Mouse (Mus musculus) heart, postnatal 10 days (tissue): ENCODE measurements around the gene Ada. TPM values are rescaled to one million over a fixed set of nuclear protein-coding genes. Genes with fewer than 3 reads are reported as not detected.
A peak's percentile ranks its signal among the peaks of the same experiment; 100 is the strongest.

ENCODE experiments used
- DNase-seq, 2 experiments: peaks; one replicate each; pipeline ENCODE4 v3.0.0; 2021
- intact Hi-C: fragments of 180-260 bp; cut with DNase I; formaldehyde crosslinking; loops from one replicate; pipeline ENCODE4 v1.15.1; 2025
- total RNA-seq, 2 experiments: library from RNA; stranded (reverse); gene quantifications; 2 replicates each; pipeline ENCODE4 v1.2.3; 2021

Ada gene
- total RNA-seq, 2 experiments from 2014 or later = 1.6 to 1.7 TPM

DNA sequence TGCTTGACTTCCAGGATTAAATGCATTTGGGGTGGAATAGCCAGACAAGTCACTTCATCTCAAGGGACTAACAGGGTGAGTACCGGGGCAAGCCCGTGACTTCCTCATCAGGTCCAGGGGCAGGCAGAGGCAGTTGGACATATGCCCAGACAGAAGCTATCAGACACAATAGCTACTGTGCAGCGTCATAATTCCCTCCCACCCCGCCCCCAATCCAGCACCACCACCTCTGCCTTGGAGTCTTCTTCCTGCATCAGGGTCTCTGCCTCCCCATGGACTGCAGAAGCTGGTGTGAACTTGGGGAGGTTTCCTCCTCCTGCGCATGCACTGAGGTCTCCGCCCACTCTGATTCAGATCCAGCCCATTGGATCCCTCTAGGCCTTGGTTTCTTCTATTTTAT lies 14.1 kb downstream of the Ada start:
- peak; percentile 78 to 82 for DNase-seq
- intact Hi-C loops = loop anchor here (5.0 kb wide), 1 partner anchor 86 kb away; the partner anchor contains the start of gene Ccn5

DNA sequence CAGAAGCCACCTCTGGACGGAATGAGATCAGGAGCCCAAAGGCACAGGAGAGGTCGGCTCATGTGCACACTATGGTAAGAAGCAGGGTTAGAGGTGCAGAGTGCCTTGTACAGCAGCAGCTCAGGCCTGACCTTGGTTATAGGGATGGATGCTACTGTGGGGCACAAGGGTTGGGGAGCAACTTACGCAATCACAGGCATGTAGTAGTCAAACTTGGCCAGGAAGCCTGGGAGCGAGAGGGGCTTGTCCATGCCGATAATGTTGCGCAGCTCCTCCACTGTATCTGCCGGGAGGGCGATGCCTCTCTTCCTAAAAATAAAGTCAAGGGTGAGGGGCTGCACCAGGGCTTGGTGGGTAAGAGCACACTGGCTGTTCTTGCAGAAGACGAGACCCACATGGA lies 14.9 kb downstream of the Ada start:
- no peak for DNase-seq
- intact Hi-C loops = loop anchor here (5.0 kb wide), 1 partner anchor 87 kb away; the partner anchor contains the start of gene Ccn5

- no peak for DNase-seq
- intact Hi-C loops = no loop called here
Observed at GRCm38 (mm10) chr2:163732021-163732420, 18.0 kb downstream of the Ada start.

DNA sequence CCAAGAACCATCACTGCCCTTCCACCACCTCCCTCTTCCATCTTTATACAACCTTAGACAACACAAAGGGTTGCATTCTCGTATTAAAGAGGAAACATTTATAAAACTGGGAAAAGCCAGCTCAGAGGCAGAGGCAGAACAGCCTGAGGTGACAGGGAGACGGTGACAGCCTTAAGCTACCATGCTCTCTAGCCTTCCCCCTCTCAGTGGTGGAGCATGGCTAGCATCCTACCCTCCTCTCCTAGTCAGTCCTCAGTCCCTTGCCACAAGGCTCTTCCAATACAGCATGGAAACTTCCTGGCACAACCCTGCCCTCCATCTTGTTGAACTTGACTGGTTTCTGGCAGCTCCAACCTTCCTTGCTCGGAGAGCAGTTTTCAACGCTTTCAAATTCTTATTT lies 21.7 kb downstream of the Ada start:
- intact Hi-C loops = no loop called here

GRCm38 (mm10) chr2:163726766-163727393 lies 23.2 kb downstream of the Ada start:
- intact Hi-C loops = no loop called here
- no peak for DNase-seq

More for the DNA sequence above, 21.7 kb downstream of the Ada start:
- no peak for DNase-seq

DNA sequence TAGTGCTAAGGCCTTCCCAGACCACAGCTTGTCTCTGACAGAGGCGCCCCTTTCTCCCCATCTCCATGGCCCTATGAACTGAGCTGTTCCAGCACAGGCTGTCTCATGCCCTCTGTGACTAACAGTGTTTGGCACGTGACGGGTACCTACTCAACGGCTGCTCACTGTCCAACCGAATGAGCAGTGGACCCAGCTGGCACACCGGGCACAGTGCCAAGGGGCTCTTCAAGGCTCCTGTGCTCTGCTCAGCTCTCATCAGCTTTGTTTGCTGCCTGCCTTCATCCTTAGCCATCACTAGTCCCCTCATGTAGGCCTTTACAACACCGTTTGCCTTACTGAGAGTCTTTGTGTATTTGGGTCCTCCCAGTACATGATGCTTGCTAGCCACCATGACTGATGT lies 27.5 kb downstream of the Ada start:
- intact Hi-C loops = no loop called here
- no peak for DNase-seq

DNA sequence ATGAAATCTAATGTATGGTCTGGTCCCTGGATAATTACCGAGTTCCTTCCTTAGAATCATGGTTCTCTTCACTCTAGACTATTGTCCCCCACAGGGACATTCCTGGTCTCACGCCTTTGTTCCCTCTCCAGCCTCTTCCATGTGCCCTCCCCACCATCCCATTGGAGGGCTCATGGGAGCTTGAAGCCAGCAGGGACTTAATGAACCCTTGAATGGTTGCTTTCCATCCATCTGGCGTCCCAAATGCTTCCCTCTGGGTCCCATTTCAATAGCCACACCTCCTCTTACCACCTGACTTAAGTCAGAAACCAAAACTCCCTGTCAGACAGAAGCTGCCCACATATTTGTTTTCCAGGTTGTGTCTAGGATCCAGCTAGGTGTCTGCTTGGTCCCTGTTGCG lies 30.4 kb downstream of the Ada start:
- no peak for DNase-seq

GRCm38 (mm10) chr2:163718951-163719603 lies 31.0 kb downstream of the Ada start:
- intact Hi-C loops = loop anchor here (1.0 to 2.0 kb wide), 3 partner anchors 74 to 184 kb away; partner anchors contain the start of genes Serinc3 and Ttpal
- DNase-seq = peak; percentile 82 to 91

More for the DNA sequence above, 30.4 kb downstream of the Ada start:
- intact Hi-C loops = loop anchor here (1.0 to 2.0 kb wide), 3 partner anchors 75 to 184 kb away; partner anchors contain the start of genes Serinc3 and Ttpal

DNA sequence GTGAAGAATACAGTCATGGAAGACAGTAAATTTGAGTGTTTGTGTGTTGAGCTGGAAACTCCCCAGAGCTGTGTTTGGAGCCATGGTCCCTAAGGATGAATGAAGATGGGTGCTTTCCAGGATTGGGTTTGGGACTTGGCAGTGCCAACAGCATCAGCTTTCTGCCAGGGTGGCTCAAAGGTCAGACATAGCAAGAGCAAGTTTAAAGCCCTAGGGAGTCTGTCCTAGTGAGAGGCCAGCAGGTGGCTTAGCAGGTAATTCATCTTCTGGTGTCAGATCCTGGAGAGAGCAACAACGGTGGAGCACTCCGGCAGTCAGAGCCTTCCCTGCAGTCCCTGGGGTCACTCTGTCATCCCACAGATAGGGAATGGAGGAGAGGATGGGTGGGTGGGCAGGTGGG lies 31.5 kb downstream of the Ada start:
- intact Hi-C loops = loop anchor here (2.0 kb wide), 1 partner anchor 74 kb away; the partner anchor contains the start of gene Serinc3
- DNase-seq = no peak

DNA sequence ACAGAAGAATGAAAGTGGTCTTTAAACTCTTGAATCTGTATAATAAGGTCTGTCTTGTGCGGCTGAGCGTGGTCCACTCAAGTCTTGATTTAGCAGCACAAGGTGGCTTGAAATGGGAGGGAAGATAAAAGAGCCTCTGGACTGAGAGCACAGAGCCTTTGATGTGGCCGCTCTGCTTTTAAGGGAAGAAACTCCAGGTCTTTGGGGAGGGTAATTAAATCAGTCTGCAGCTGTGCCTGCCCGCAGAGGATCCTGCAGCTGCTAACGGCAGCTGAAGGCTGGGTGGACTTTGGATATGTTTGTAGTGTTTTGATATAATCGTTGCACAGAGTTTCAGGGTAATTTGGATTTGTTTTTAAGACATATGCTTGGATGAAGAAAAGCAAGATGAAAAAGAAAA lies 33.2 kb downstream of the Ada start:
- intact Hi-C loops = loop anchor here (2.0 kb wide), 1 partner anchor 58 kb away; the partner anchor contains the start of gene Pkig

DNA sequence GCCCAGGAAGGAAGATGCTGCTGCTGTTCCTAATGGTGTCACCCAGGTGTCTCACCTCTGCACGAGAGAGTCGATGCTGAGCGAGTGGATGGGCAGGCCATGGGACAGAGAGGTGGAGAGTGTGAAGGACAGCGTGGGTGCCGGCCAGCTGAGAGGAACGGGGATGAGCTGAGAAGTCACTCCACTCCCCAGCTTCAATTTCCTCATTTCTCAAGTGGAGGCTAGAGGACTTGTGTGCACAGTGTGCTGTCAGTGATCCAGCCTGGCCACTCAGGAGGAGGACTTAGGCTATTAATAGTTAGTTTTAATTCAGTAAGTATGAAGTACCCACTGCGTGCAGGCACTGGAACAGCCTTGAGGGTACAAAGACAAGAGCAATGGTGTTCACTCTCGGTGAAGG lies 33.6 kb downstream of the Ada start:
- intact Hi-C loops = loop anchor here (2.0 kb wide), 1 partner anchor 58 kb away; the partner anchor contains the start of gene Pkig
- no peak for DNase-seq

More for the DNA sequence above, 33.2 kb downstream of the Ada start:
- DNase-seq = no peak

DNA sequence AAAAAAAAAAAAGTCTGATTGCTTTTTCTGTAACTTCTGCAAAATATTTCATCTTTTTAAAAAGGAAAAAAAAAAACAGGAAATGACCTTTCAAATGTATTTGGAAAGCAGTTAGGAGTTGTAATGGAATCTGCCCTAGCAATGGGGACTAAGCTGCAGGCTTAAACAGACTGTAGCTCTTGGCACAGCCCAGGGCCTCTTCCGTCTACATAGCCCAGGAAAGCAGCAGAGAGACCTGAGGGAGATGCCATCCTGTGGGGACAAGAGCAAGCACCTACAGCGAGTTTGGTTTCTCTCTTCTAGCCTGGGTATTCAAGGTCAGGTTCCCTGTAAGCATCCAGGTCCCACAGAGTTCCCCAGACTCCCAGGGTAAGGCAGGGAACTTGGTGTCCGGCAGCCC lies 36.7 kb downstream of the Ada start:
- intact Hi-C loops = no loop called here

GRCm38 (mm10) chr2:163712874-163713273 lies 37.2 kb downstream of the Ada start:
- no peak for DNase-seq
- intact Hi-C loops = no loop called here

More for the DNA sequence above, 36.7 kb downstream of the Ada start:
- no peak for DNase-seq

- DNase-seq = no peak
- intact Hi-C loops = no loop called here
Observed at GRCm38 (mm10) chr2:163712473-163712872, 37.6 kb downstream of the Ada start.

GRCm38 (mm10) chr2:163711368-163711868 lies 38.6 kb downstream of the Ada start:
- intact Hi-C loops = loop anchor here (2.0 kb wide), 1 partner anchor 15 kb away; no protein-coding TSS in a partner anchor
- DNase-seq = no peak

- peak; percentile 57 to 60 for DNase-seq
- intact Hi-C loops = loop anchor here (2.0 kb wide), 1 partner anchor 14 kb away; no protein-coding TSS in a partner anchor
Observed at GRCm38 (mm10) chr2:163710606-163711159, 39.4 kb downstream of the Ada start.

GRCm38 (mm10) chr2:163710000-163710399 lies 40.0 kb downstream of the Ada start:
- intact Hi-C loops = loop anchor here (2.0 kb wide), 1 partner anchor 13 kb away; no protein-coding TSS in a partner anchor
- DNase-seq = no peak

DNA sequence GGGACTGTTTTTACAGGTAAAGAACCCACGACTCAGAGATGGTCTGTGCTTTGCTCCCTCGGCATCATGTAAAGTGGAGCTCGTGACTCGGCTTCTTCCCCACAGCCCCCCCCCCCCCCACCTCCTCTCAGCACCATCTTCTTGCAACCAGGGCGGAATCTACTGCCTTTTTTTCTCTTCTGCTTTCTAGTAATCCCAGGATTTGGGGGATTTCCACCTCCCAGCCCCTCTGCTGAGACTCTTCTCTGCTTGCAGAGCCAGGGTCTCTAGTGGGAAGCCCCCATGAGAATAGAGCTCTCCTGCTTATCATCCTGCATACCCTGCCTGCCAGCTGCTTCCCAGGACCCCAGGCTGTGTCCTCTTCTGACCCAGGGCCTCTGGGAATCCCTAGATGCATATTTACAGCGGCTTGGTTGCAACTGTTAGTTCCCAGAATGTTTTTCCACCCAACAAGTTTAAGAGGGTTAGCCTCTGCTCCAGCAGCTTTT lies 41.2 kb downstream of the Ada start:
- DNase-seq = no peak
- intact Hi-C loops = no loop called here

DNA sequence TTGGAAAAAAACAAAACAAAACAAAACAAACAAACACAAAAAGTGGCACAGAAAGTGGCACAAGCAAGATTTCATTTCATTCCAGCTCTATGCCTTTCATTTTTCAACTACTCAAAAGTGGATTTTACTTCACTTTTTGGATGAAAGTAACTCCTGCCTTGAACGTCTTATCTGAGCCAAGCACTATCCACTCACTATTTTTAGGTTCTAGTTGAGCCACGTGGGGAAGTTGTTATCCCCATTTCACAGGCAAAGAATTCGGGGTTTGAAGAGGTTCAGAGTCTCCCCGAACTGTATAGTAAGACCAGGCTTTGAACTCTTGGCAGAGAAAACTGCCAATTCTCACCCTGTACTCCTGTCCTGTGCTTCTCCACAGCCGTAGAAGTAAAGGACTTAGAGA lies 41.7 kb downstream of the Ada start:
- DNase-seq = no peak
- intact Hi-C loops = no loop called here

GRCm38 (mm10) chr2:163703599-163704260 lies 46.3 kb downstream of the Ada start:
- intact Hi-C loops = no loop called here
- no peak for DNase-seq
